Mouse (Mus musculus) regulatory T cell (primary cell): ENCODE data around the gene Gstm5.
"Not testable (repeated sequence)": the region's sequence is repeated elsewhere in the genome, so short reads cannot be mapped to it uniquely, and the experiment has no call there.

Experiments used
- in situ Hi-C: fragments of 300-600 bp; cut with MboI, MseI; formaldehyde crosslinking; loops from one replicate; pipeline ENCODE4 v1.15.1; 2025; ENCODE audit warnings: high pct_unique_total_duplicates

Gene Gstm5

DNA sequence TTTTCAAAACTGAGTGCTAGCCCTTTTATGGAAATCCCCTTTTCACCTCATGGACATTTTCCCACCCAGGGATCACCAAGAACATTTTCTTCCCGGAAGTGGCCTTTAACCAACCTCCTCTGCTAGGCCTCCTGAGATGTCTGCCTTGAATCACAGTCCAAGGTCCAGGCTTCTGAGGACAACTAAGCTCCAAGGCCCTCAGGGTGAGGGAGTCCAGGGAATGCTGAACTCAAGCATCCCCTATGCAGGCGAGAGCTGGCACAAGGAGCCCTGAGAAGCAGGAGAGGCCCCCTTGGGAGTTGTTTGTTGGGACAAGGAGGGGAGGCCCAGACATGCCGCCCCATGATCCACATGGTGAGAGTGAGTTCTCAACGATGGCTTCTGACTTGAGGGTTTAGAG, 25.7 kb upstream of the Gstm5 start:
- in situ Hi-C loops: loop anchor here (10.0 kb wide), 1 partner anchor 265 kb away; no protein-coding TSS in a partner anchor

GRCm38 (mm10) chr3:107873335-107874251, 22.0 kb upstream of the Gstm5 start:
- in situ Hi-C loops: no loop called here

- in situ Hi-C loops: no loop called here
These were observed 20.4 kb upstream of the Gstm5 start for GRCm38 (mm10) chr3:107875231-107875630.

GRCm38 (mm10) chr3:107877005-107877404, 18.6 kb upstream of the Gstm5 start, which contains the start of gene Eps8l3:
Eps8l3 (plus strand) TSS chr3:107877229.
- in situ Hi-C loops: no loop called here

GRCm38 (mm10) chr3:107877747-107878736, 17.6 kb upstream of the Gstm5 start:
- in situ Hi-C loops: no loop called here

GRCm38 (mm10) chr3:107887674-107888495, 7.7 kb upstream of the Gstm5 start:
- in situ Hi-C loops: no loop called here

GRCm38 (mm10) chr3:107889236-107889635, 6.4 kb upstream of the Gstm5 start:
- in situ Hi-C loops: not testable (repeated sequence)

GRCm38 (mm10) chr3:107895194-107895719, 364 bp upstream of the Gstm5 start:
- in situ Hi-C loops: no loop called here

DNA sequence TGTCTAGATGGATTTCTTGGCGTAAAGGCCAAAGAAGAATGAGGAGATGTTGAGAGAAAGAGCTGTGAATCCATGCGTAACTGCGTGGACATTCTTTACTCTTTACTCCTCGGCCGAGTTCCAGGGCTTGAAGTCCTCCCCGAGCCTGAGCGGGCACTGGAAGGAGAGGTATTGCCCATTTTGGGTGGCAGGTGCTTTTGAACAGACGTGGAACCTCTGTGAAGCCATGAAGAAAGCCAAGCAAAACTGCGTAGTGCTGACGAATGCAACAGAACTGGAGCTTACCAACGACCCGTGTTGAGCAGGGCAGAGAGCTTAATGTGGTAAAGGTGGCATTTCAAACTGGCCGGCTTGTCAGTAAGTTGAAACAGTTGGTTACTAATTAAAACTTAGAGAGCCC, 3.1 kb downstream of the Gstm5 start:
- in situ Hi-C loops: no loop called here

DNA sequence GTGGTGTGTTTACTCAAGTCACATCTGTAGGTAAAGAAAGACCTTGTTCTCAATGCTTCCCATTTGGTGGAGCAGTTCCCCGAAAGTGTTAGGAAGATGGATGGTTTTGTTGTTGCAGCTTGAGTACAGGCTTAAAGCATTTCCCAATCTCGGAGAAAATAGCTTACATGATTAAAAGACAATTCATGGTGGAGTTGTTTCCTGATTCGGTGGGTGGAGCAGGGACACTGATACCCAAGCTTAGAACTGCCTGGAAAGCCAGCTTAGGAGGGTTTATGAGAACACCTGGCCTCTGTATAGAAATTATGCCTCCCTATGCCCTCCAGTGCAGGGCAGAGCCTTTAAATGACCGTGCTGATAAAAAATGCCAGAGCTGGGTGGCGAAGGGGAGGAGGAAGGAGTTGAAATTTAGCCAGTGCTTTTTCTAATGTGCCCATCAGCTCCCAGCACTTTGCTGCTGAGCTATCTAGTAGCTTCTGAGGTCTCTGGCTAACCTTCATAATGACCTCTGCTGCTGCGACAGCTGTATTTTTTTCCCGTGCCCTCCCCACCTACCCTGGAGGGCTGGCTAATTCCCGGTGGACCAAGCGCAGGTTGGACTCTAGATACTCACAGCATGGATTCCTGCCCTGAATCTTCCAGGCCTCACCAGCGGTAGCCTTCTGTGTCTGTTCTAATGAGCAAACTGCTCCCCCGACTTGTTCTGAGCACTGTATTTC, 5.5 kb downstream of the Gstm5 start:
- in situ Hi-C loops: no loop called here

GRCm38 (mm10) chr3:107905942-107906341, 10.3 kb downstream of the Gstm5 start:
- in situ Hi-C loops: no loop called here

DNA sequence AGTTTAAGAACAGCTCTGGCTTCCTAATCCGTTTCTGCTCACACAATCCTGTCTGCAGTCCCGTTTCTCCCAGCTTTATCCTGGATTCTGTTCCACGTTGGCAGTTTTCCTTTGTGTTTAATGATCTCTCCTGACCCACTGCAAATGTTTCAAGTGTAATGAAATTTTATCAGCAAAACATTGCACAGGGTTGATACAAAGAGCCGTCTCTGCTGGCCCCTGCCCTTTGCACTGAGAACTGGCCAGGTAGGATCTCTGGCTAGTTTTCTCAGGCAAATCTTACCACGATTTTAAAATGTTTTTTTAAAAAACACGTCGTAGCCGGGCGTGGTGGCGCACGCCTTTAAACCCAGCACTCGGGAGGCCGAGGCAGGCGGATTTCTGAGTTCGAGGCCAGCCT, 21.1 kb downstream of the Gstm5 start:
- in situ Hi-C loops: no loop called here

DNA sequence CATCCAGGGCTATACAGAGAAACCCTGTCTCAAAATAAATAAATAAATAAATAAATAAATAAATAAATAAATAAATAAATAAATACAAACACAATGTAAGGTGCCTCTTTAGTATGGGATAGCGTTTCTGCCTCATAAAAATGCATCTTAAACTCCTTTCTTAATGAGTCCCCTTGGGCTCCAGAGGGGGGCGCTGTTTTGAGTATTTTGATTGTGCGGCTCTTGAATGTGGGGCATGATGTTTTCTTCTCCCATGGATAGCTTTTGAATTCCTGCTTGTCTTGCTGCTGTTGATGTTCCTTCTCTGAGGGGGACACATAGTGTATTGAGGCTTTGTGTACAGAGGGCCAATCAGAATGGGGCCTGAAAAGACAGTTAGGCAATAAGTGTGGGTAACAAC, 21.5 kb downstream of the Gstm5 start:
- in situ Hi-C loops: no loop called here

GRCm38 (mm10) chr3:107917783-107918408, 22.3 kb downstream of the Gstm5 start:
- in situ Hi-C loops: no loop called here

DNA sequence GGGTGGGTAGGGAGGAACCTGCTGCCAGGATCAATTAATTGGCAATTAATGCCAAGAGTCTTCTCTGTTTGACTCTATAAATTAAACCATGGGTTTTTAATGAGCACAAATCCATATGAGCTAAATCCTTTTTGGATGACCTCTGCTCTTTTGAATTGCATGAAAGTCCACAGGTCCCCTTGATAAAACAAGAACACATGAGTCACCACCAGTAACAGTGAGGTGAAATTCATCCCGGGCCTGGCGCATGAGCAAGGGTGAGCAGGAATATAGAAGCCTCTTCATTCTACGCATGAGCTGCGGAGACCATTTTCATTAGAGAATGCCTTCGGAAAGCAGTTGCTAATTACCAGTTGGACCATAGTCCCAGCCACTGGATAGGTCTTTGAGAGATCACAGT, 24.7 kb downstream of the Gstm5 start:
- in situ Hi-C loops: loop anchor here (10.0 kb wide), 1 partner anchor 234 kb away; the partner anchor contains the start of gene Gpr61

- in situ Hi-C loops: loop anchor here (10.0 kb wide), 1 partner anchor 229 kb away; the partner anchor contains the start of gene Gpr61
These were observed 29.7 kb downstream of the Gstm5 start for GRCm38 (mm10) chr3:107925335-107925734.

GRCm38 (mm10) chr3:107927841-107928240, 32.2 kb downstream of the Gstm5 start:
- in situ Hi-C loops: loop anchor here (10.0 kb wide), 1 partner anchor 227 kb away; the partner anchor contains the start of gene Gpr61

DNA sequence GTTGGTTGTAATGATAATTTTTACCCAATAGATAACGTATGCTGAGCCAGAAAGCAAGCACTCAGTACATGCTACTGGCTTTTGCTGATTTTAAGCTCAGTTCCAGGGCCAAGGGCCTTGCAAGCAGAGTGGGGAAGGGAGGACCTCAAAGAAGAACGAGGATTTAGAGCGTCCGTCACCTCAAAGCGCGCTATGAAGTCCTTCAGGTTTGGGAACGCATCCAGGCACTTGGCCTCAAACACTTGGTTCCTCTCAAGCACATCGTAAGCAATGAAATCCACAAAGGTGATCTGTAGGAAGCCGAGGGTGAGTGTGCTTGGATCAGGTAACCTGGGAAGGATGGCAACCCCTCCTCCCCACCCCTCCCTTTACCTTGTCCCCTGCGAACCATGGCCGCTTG, 33.1 kb downstream of the Gstm5 start:
- in situ Hi-C loops: loop anchor here (10.0 kb wide), 1 partner anchor 226 kb away; the partner anchor contains the start of gene Gpr61

DNA sequence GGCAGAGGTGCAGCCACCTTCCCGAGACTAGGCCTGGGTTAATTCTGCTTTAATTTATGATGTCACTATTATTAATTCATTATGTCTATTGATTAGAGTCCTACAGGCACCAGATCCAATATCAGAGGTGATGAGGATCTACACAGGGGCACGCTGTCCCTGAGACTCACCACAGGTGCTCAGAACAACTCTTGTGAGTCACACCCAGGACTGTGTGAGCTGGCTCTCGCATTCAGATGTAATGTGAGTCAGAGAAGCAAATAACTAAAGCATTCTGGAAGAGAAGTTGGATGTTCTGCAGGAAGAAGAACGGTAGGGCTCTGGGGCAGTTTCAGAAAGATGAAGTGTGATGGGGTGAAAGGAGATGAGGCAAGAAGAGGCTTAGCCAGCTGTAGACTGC, 33.6 kb downstream of the Gstm5 start:
- in situ Hi-C loops: loop anchor here (10.0 kb wide), 1 partner anchor 226 kb away; the partner anchor contains the start of gene Gpr61
